Mouse (Mus musculus): ENCODE measurements around the gene Dnajb3. TPM values are rescaled to one million over a fixed set of nuclear protein-coding genes. Genes with fewer than 3 reads are reported as not detected.

Dnajb3 gene
- total and polyA plus RNA-seq, 2 experiments from 2014 or later, result 4.7 to 8.6 TPM

DNA sequence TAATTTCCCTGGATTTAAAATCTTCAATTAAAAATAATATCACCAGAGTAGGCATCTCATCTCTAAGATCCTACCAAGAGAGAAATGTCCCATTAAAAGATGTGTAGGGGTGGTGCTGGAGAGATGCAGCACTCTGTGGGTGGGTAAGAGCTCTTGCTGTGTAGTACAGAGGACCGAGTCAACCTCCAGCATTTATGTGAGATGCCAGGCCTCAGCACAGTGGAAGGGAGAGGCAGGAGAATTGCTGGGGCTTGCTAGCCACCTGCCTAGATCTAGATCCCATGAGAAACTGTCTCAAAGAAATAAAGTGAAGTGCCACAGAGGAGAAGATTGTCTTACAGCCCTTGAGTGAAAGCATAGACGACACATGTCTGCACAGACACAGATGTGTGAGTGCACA lies 11.0 kb upstream of the Dnajb3 start:
- no peaks in the 10 kb centered on the region for H3K36me3 ChIP-seq (ENCODE audit: insufficient read depth, low read length)
- H3K27ac ChIP-seq, result no peak overlapping the region
- no peak overlapping the region for H3K4me2 ChIP-seq (ENCODE audit: low read depth, low read length)
- 59% methylated on average over 2 of the region's 2 CpGs for WGBS
- no peaks in the 10 kb centered on the region for H3K27me3 ChIP-seq (ENCODE audit: insufficient read depth, low read length)
- no peaks in the 10 kb centered on the region for H3K4me1 ChIP-seq (ENCODE audit: insufficient read depth, low read length)
- peaks cover 58% of the 10 kb centered on the region for H3K9me3 ChIP-seq (ENCODE audit: low read length)
- ATAC-seq (no peak), DNase-seq (ENCODE audit: low spot score) (peak; percentile 10)
- no peak overlapping the region for H3K9ac ChIP-seq (replicated peaks; ENCODE audit: low read length)
- no peak for TF ChIP-seq CTCF (IDR thresholded peaks at IDR 0.05; ENCODE audit: low read depth)
- no peak overlapping the region for H3K4me3 ChIP-seq (ENCODE audit: low read length)

DNA sequence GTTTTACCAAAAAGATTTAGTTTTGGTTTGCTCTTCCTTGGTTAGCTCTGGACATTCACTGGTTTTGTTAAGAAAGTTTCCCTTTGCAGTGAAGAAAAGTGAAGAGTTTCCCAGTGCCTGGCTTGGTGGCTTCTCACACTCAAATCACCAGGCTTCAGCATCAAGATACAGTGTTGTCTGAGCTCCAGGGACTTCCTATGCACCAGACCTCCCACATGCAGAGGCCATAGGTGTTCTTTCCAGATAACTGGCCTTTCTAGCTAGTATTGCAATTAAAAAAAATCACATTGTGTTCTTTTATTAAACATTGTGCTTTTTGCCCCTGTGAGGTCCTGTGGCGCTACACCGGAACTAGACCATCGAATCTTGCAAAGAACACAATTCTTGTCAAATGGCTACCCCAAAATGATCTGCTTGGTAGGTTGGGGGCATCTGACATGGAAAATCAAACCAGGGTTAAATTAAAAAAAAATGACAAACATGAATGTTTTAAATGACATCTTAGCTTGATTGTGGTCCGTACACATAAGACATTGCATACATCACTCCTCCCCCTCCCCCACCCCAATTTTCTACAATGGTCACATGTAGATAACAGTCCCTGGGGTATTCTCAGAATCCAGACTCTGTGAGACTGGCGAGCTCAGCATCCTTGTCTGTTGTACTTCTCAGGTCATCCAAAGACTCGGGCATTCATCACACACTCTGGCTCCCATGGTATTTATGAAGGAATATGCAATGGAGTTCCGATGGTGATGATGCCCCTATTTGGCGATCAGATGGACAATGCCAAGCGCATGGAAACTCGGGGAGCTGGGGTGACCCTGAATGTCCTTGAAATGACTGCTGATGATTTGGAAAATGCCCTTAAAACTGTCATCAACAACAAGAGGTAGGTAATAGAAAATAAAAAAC lies 10.1 kb upstream of the Dnajb3 start:
- Histone ChIP-seq H3K36me3 (ENCODE audit: insufficient read depth, low read length) (no peaks in the 10 kb centered on the region), H3K27me3 (ENCODE audit: insufficient read depth, low read length) (no peaks in the 10 kb centered on the region), H3K9ac (replicated peaks; ENCODE audit: low read length) (no peak overlapping the region), H3K9me3 (ENCODE audit: low read length) (peaks cover 61% of the 10 kb centered on the region), H3K4me2 (ENCODE audit: low read depth, low read length) (no peak overlapping the region), H3K4me3 (ENCODE audit: low read length) (no peak overlapping the region), H3K4me1 (ENCODE audit: insufficient read depth, low read length) (no peaks in the 10 kb centered on the region), H3K27ac (no peak overlapping the region)
- WGBS, result 70% methylated on average over 10 of the region's 10 CpGs
- peak; percentile 11 for DNase-seq (ENCODE audit: low spot score)
- no peak for ATAC-seq
- no peak for TF ChIP-seq CTCF (IDR thresholded peaks at IDR 0.05; ENCODE audit: low read depth)

DNA sequence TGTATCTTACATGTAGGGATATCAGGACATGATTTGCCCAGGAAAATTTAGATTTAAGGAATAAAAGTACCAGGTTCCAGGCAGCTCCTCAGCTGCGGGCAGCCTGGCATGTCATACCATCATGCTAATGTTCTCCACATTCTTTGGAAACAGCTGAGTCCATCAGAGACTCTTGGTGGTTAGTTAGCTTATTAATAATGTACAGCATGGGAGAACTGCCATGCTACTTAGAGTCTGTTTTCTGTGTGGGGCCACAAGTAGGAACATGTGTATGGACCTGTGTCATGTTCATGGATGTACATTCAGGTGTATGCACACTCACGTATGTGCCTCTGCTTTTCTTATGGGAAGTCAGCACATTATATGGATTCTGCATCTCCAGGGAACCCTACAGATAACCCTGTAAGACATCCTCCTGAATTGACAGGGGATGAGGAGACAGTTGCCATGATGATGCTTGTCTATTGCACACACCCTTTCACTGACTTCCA lies 8.9 kb upstream of the Dnajb3 start:
- ATAC-seq, result no peak

DNA sequence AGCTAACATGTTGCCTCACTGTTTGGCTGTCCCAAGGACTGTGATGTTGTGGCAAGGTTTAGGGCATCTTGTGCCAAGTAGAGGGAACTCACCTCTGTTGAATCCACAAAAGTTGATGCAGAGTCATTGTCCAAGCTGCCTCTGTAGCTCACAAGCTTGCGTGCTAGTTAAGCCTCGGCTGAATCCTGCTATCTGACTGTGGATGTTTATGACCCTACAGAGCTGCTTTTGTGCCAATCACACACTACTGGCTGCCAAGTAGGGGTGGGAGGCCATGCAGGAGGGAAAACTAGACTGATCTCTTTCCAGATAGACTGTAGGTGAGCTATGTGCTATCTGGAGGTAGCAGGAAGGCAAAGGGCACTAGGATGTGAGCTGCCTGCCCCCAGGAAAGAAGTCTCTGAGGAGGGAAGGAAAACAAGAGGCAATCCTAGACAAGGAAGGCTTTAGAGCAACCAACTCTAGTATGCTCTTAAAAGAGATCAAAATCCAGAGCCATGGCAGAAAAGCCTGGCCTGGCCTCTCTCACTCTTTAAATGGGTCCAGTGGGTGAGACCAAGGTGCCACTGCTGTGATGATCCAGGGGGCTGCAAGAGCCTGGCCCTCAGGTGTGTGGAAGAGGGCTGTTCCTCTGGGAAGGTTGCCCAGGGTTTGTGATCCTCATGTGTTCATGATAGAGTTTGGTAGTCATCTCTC lies 8.3 kb upstream of the Dnajb3 start:
- TF ChIP-seq CTCF (IDR thresholded peaks at IDR 0.05; ENCODE audit: low read depth), result no peak
- DNase-seq (ENCODE audit: low spot score), result peak; percentile 4
- 79% methylated on average over 2 of the region's 2 CpGs for WGBS
- Histone ChIP-seq H3K4me1 (ENCODE audit: insufficient read depth, low read length) (no peaks in the 10 kb centered on the region), H3K27ac (no peak overlapping the region), H3K27me3 (ENCODE audit: insufficient read depth, low read length) (no peaks in the 10 kb centered on the region), H3K9ac (replicated peaks; ENCODE audit: low read length) (no peak overlapping the region), H3K9me3 (ENCODE audit: low read length) (peaks cover 61% of the 10 kb centered on the region), H3K4me2 (ENCODE audit: low read depth, low read length) (no peak overlapping the region), H3K4me3 (ENCODE audit: low read length) (no peak overlapping the region), H3K36me3 (ENCODE audit: insufficient read depth, low read length) (no peaks in the 10 kb centered on the region)
- ATAC-seq, result no peak

More for the DNA sequence above, 8.9 kb upstream of the Dnajb3 start:
- TF ChIP-seq CTCF (IDR thresholded peaks at IDR 0.05; ENCODE audit: low read depth), result no peak
- Histone ChIP-seq H3K27ac (no peak overlapping the region), H3K36me3 (ENCODE audit: insufficient read depth, low read length) (no peaks in the 10 kb centered on the region), H3K4me1 (ENCODE audit: insufficient read depth, low read length) (no peaks in the 10 kb centered on the region), H3K9me3 (ENCODE audit: low read length) (peaks cover 61% of the 10 kb centered on the region), H3K4me3 (ENCODE audit: low read length) (no peak overlapping the region), H3K27me3 (ENCODE audit: insufficient read depth, low read length) (no peaks in the 10 kb centered on the region), H3K9ac (replicated peaks; ENCODE audit: low read length) (no peak overlapping the region), H3K4me2 (ENCODE audit: low read depth, low read length) (no peak overlapping the region)
- no peak for DNase-seq (ENCODE audit: low spot score)
- WGBS, result 77% methylated on average over 2 of the region's 2 CpGs

DNA sequence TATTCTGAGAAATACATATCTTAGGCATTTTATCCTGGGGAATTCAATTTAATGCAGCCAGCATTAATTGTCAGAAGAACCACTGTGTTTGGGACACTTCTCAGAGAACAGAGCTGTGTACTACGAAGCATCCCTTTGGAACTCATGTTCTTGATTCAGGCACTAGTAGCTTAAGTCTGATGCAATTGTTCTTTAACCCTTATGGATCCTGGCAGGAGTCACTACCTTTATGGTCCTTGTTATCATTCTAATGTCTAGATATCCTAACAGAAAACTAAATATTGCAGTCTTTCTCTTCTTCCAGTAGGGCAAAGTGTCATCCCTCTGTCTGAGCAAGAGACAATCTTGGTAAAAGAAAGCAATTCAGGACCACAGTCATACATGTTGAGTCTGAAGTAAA lies 7.5 kb upstream of the Dnajb3 start:
- H3K36me3 ChIP-seq (ENCODE audit: insufficient read depth, low read length), result no peaks in the 10 kb centered on the region
- H3K9me3 ChIP-seq (ENCODE audit: low read length), result peaks cover 61% of the 10 kb centered on the region
- DNase-seq (ENCODE audit: low spot score) (no peak), ATAC-seq (no peak)
- WGBS, result 73% methylated on average over 1 of the region's 1 CpGs
- H3K27me3 ChIP-seq (ENCODE audit: insufficient read depth, low read length), result no peaks in the 10 kb centered on the region
- H3K4me3 ChIP-seq (ENCODE audit: low read length), result no peak overlapping the region
- H3K9ac ChIP-seq (replicated peaks; ENCODE audit: low read length), result no peak overlapping the region
- H3K27ac ChIP-seq, result no peak overlapping the region
- TF ChIP-seq CTCF (IDR thresholded peaks at IDR 0.05; ENCODE audit: low read depth), result no peak
- no peaks in the 10 kb centered on the region for H3K4me1 ChIP-seq (ENCODE audit: insufficient read depth, low read length)
- H3K4me2 ChIP-seq (ENCODE audit: low read depth, low read length), result no peak overlapping the region

DNA sequence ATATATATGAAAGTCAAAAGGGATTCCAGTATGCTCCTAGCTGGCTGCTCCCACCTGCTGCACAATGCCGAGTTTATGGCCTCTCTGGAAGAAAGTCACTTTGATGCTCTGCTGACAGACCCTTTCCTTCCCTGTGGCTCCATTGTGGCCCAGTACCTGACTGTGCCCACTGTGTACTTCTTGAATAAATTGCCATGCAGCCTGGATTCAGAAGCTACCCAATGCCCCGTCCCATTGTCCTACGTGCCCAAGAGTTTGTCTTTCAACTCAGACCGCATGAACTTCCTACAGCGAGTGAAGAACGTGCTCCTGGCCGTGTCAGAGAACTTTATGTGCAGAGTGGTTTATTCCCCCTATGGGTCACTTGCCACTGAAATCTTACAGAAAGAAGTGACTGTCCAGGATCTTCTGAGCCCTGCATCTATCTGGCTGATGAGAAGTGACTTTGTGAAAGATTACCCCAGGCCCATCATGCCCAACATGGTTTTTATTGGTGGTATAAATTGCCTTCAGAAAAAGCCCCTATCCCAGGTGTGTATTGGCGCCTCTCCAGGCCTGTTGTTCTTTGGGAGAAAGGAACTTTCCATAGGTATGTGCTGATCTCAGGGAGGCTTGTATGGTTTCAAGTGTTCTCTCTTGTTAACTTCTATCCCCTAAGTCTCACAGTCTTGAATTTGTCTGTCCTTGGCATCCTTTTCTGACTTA lies 6.9 kb upstream of the Dnajb3 start:
- ATAC-seq, result peak; percentile 28
- DNase-seq (ENCODE audit: low spot score), result peak; percentile 23

More for the DNA sequence above, 6.9 kb upstream of the Dnajb3 start:
- WGBS, result 62% methylated on average over 8 of the region's 8 CpGs
- H3K9ac ChIP-seq (replicated peaks; ENCODE audit: low read length), result no peak overlapping the region
- no peak overlapping the region for H3K4me2 ChIP-seq (ENCODE audit: low read depth, low read length)
- no peaks in the 10 kb centered on the region for H3K36me3 ChIP-seq (ENCODE audit: insufficient read depth, low read length)
- H3K27me3 ChIP-seq (ENCODE audit: insufficient read depth, low read length), result no peaks in the 10 kb centered on the region
- TF ChIP-seq CTCF (IDR thresholded peaks at IDR 0.05; ENCODE audit: low read depth), result no peak
- H3K27ac ChIP-seq, result no peak overlapping the region
- no peak overlapping the region for H3K4me3 ChIP-seq (ENCODE audit: low read length)
- H3K9me3 ChIP-seq (ENCODE audit: low read length), result peaks cover 59% of the 10 kb centered on the region
- H3K4me1 ChIP-seq (ENCODE audit: insufficient read depth, low read length), result no peaks in the 10 kb centered on the region
